Mouse (Mus musculus): Measurements from ENCODE around the gene Rpf2. TPM values are rescaled to one million over a fixed set of nuclear protein-coding genes. Genes with fewer than 3 reads are reported as not detected.

Gene Rpf2
- total RNA-seq, 2 experiments from 2014 or later: 15.5 to 18.4 TPM

- peak; percentile 69 for ATAC-seq (replicated peaks; ENCODE audit: low FRiP score, poor library complexity, severe bottlenecking)
These were observed 69.4 kb downstream of the Rpf2 start for GRCm38 (mm10) chr10:40177323-40177962.

Other genes starting within 250 kb of the Rpf2 start
- not detected in 2 replicates for gene Mfsd4b1, start 221.8 kb downstream of the Rpf2 start, total RNA-seq (2015; ENCODE audit: low replicate concordance)
- gene Mfsd4b1, start 221.8 kb downstream of the Rpf2 start, total RNA-seq (2017; ENCODE audit: low replicate concordance): not detected in 2 replicates
- 431 and 444 TPM in 2 replicates for gene Slc16a10, start 104.8 kb downstream of the Rpf2 start, total RNA-seq (2015; ENCODE audit: low replicate concordance)
- gene Slc16a10, start 104.8 kb downstream of the Rpf2 start, total RNA-seq (2017; ENCODE audit: low replicate concordance): 329 and 368 TPM in 2 replicates
- 14.3 and 19.8 TPM in 2 replicates for gene Gtf3c6, start 11.1 kb upstream of the Rpf2 start, total RNA-seq (2015; ENCODE audit: low replicate concordance)
- gene Gtf3c6, start 11.1 kb upstream of the Rpf2 start, total RNA-seq (2017; ENCODE audit: low replicate concordance): 7.4 and 38.7 TPM in 2 replicates
- 80.7 and 121 TPM in 2 replicates for gene Amd1, start 55.1 kb upstream of the Rpf2 start, total RNA-seq (2015; ENCODE audit: low replicate concordance)
- 79.4 and 101 TPM in 2 replicates for gene Amd1, start 55.1 kb upstream of the Rpf2 start, total RNA-seq (2017; ENCODE audit: low replicate concordance)
- gene Cdk19, start 92.5 kb upstream of the Rpf2 start, total RNA-seq (2015; ENCODE audit: low replicate concordance): 31.4 and 36.9 TPM in 2 replicates
- 30.5 and 34.6 TPM in 2 replicates for gene Cdk19, start 92.5 kb upstream of the Rpf2 start, total RNA-seq (2017; ENCODE audit: low replicate concordance)